Mouse (Mus musculus) colon, adult 2 months (tissue): Measurements from ENCODE around the gene Pla2g2f. TPM values are rescaled to one million over a fixed set of nuclear protein-coding genes. Genes with fewer than 3 reads are reported as not detected.

Experiments used
- polyA plus RNA-seq: library from polyadenylated mRNA; depleted of rRNA; stranded (reverse); fragments of >200 nt; gene quantifications from 2 replicates; pipeline ENCODE4 v1.2.3, GENCODE M21; 2012; rRNA removed

Gene Pla2g2f
- polyA plus RNA-seq = 52.8 and 56.5 TPM in 2 replicates

DNA sequence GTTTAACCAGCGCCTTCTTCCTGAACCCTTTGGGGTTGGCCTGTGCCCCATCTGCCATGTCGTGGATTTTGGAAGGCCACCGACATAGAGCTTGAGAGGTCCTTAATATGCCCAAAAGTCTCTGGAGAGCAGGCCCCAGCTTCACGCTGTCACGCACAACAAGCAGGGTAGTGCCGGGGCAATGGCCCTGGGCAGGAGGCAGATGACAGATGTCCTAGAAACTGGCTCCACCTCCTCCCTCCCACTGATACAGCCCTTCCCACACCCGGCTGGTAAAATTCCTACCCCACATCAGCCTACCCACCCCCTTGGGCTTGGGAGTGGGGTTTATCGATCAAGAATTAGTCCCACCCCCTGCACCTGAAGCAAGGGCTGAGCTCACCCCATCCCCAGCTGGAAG lies at the start of gene Pla2g2f:
Pla2g2f (minus strand) TSS at position 211 of the 400 bp plus-strand sequence.

DNA sequence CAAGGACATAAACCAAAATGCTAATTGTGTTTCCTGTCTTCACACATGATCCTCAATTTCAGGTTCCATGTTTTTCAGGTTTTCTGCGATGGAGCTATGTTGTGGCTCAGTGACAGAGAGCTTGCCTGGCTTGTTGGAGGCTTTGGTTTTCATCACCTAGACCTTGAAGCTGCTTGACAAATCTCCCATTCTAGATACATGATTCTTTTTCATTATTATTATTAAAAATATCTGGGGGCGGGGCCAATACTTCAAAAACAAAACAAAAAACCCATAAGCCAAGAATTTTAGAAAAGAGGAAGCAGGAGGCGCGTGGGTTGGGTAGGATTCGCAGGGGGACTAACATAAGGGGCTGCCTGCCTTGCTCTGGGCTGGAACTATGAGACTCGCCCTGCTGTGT lies 18.0 kb upstream of the Pla2g2f start, which contains the start of gene Pla2g2d:
Pla2g2d (plus strand) TSS at position 301 of the 400 bp plus-strand sequence.

DNA sequence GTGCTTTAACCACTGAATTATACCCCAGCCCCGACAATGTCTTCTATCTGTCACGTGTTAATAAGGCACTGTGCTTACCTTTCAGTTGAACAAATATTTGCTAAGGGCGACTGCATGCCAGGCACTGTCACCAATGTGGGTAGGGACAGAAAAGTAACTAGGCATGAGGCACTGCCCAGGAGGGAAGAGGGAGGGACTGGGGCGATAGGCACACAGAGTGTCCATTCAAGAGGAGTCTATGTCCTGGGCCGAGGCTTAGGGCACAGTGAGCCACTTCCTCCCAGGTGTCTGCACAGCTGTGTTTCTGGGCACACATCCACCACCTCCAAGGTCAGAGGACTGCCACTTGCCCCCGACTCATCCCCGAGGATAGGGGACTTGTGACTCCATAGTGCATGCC lies 20.4 kb downstream of the Pla2g2f start, which contains the start of gene Ubxn10:
Ubxn10 (minus strand) TSS at position 137 of the 400 bp plus-strand sequence.

DNA sequence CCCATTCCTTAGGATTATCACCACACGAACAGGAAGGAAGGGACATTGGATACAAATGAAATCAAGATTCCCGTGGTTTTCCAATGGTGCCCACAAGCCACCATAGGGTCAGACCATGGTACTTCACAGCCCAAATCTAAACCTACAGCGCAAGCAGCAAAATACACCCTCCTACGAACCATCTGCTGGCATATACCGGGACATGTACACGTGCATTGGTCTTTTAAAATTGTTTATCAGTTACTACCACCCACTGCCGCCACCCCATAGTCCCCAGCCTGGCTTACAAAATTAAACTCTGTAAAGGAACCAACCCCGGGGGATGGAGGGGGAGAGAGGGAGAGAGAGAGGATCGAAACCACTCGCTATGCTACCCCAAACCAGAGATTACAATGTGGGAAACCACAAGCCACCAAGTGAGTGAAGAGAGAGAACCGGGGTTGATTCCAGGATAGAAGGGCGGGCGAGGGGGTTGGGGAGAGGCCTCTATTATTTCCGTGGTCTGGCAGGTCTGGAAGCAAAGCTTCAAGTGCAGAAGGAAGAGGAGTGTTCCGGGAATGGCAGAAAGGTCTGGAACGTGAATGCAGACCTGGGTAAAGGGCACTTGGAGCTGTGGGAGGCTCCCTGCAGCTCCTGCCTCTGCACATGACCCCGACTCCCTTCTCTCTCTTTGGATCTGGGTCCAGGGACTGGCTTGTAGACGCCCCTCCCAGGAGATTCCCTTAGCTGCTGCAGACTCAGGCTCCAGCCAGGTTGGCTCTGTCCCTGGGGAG lies 32.9 kb downstream of the Pla2g2f start, which contains the start of gene Pla2g2c:
Pla2g2c (plus strand) TSS at position 439 of the 773 bp plus-strand sequence.

Other genes with a start within 250 kb of the Pla2g2f start
- gene Vwa5b1, start 121.7 kb downstream of the Pla2g2f start, polyA plus RNA-seq = 0.29 TPM in 2 replicates
- gene Pla2g2c, start 32.8 kb downstream of the Pla2g2f start, polyA plus RNA-seq = 2.1 and 2.4 TPM in 2 replicates
- 8.6 and 11.5 TPM in 2 replicates for gene Ubxn10, start 20.5 kb downstream of the Pla2g2f start, polyA plus RNA-seq
- gene Pla2g2d, start 18.1 kb upstream of the Pla2g2f start, polyA plus RNA-seq = 1.4 and 1.6 TPM in 2 replicates
- gene Pla2g5, start 105.9 kb upstream of the Pla2g2f start, polyA plus RNA-seq = 34.1 and 44.1 TPM in 2 replicates
- gene Gm13030, start 116.3 kb upstream of the Pla2g2f start, polyA plus RNA-seq = not detected in 2 replicates
- 0.49 and 1.3 TPM in 2 replicates for gene Pla2g2e, start 120.3 kb upstream of the Pla2g2f start, polyA plus RNA-seq
- gene Otud3, start 156.3 kb upstream of the Pla2g2f start, polyA plus RNA-seq = 11.8 and 12.4 TPM in 2 replicates
- 677 and 736 TPM in 2 replicates for gene Rnf186, start 209.5 kb upstream of the Pla2g2f start, polyA plus RNA-seq
- 40.4 and 48.0 TPM in 2 replicates for gene Tmco4, start 215.3 kb upstream of the Pla2g2f start, polyA plus RNA-seq